Mouse (Mus musculus) 416B (cell line): Measurements from ENCODE around the gene Rnf17.
A peak's percentile ranks its signal among the peaks of the same experiment; 100 is the strongest.

Experiments
- DNase-seq: peaks from one replicate; pipeline ENCODE4 v3.0.0; 2011; ENCODE audit warnings: low read depth

Gene Rnf17

DNA sequence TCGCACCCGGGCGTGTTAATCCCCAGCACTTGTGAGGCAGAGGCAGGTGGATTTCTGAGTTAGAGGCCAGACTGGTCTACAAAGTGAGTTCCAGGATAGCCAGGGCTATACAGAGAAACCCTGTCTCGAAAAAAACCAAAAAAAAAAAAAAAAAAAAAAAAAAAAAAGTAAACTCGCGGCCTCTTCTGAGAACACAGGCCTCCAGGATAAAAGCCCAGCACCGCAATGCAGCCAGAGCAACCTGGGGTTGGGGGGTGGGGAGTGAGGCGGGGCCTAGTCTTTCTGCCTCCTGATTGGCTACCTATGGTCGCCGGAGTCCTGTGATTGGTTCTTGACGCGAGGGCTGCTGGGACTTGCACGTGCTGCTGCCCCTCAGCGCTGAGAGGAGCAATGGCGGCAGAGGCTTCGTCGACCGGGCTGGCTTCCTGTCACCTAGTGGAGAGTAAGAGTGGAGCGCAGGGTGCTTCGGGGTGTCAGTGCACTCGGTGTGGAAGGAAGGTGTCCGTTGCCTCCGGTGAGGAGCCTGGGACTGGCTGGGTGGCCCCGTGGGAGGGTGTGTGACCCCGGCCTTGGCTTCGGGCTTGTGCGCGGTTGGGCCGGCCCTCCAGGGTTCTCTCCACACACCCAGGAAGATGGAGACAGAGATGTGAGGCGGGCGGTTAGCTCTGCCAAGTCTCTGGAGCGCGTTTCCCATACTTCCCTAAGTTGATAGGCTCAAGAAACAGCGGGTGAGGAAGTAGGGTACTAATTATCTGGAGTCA is at the start of gene Rnf17:
Gene Rnf17, plus strand, starts transcription at position 271 of the 761 bp plus-strand sequence.
- no peak for DNase-seq

GRCm38 (mm10) chr14:56354803-56355202 is 47.6 kb upstream of the Rnf17 start:
- no peak for DNase-seq

GRCm38 (mm10) chr14:56355396-56355795 is 47.0 kb upstream of the Rnf17 start:
- DNase-seq: no peak

DNA sequence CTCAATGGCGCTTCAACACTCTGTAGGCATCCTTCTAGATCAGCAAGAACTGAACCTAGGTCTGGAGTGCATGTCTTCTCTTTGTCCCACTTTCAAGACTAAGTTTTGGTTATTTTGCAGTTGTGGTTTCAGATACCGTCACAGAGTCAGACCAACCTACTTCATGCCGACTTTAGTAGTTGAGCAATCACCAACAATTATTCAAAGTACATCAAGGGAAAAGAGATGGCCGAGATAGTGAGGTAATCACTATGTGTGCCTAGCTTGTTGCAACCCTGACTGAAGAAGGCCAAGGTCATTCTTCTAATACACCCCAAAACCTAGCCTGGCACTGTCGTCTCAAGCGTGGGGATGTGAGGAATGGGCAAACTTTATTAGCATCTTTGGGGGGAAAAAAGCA is 46.2 kb upstream of the Rnf17 start:
- DNase-seq: peak; percentile 74

GRCm38 (mm10) chr14:56358422-56358821 is 44.0 kb upstream of the Rnf17 start:
- DNase-seq: no peak

DNA sequence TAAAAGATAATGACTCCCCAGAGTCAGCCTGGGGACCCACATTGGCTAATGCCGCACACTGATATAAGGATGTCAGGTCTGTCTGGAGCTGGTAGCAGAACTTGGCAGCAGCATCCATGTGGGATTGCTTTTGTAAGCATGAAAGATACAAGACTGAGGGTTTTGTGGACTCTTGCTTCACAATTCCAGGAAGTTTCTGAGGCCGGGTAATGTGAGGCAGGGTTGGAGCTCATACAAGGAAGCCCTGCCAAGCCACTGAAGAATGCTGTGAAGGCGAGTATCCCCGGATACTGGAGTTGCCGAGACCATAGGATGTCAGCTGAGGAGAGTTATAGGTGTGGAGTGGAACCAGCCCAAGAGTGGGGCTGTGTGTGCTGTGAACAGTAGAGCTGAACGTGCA is 43.2 kb upstream of the Rnf17 start:
- no peak for DNase-seq

DNA sequence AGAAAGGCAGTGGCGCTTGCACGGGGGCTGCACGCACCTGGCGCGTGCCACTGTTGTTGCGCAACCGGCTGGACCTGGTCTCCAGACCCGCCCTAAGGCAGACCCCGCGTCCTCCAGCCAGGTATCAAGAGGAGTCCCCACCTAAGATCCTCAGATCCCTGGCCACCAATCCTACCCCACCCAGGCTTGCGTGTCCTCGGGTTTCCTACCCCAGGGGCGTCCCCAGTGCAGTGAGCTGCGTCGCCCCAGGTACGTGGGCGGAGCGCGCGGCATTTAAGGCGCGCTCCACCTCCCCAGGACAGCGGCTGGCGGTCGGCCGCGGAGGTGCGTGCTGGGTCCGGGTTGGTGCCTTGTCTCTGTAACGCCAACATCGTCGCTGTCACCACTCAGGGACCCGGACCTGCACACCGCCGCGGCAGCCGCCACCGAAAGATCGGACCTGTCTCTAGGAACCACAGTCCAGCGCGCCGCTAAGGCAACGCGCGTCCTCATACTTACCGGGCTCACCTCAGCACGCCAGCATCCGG is 37.6 kb upstream of the Rnf17 start, which contains the start of gene Atp12a:
Gene Atp12a, plus strand, starts transcription at position 358 of the 527 bp plus-strand sequence.
- DNase-seq: no peak

- DNase-seq: no peak
These were observed 37.1 kb upstream of the Rnf17 start for GRCm38 (mm10) chr14:56365292-56365691.

- DNase-seq: peak; percentile 65
These were observed 35.7 kb upstream of the Rnf17 start for GRCm38 (mm10) chr14:56366712-56367111.

DNA sequence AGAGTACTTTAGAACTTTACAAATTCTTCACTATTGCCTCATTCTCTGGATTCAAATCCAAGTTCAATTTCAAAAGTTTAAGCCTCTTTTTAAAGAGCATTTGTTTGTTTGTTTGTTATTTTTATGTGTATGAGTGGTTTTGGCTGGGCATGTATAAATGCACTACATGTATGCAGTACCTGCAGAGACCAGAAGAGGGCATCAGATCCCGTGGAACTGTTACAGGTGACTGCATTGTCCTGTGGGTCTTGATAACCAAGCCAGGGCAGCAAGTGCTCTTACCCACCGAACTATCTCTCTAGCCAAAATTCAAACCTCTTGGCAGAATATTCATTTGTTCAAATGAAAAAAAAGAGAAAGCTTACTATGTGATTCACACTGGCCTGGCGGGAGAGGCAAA is 33.5 kb upstream of the Rnf17 start:
- peak; percentile 39 for DNase-seq

- DNase-seq: peak; percentile 91
These were observed 26.6 kb upstream of the Rnf17 start for GRCm38 (mm10) chr14:56375731-56376130.

DNA sequence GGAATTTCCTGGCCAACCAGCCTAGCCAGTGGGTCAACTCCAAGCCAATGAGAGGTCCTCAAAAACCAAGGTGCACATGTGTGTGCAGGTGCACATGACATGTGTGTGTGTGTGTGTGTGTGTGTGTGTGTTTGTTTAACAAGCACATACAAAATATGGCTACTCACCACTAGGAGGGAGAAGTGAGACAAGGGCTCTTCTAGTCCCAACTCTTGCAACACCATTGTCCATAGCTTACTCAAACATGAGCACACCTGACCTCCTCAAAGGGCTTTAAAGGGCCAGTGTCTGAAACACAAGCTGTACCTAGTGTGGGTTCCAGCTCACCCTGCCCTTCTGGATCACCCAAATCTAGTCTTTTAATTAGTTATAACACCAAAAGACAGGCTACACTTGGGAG is 24.6 kb upstream of the Rnf17 start:
- peak; percentile 38 for DNase-seq

DNA sequence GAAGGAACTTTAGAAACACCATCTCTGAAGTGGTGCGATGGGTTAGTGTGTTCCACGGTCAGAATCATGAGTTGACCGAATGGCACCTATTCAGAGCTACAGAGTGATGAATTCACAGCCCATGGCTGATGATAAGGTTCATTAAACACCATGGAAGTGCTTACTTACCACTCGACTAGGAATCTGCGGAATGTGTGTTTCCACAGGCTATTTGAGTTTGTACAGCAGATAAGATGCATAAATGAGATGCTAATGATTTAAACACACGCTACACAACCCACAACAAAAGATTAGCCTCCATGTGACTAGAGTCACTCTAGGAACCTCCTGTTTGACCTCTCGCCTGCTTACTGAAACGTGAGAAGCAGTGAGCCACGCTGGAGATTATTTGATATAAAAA is 23.0 kb upstream of the Rnf17 start:
- no peak for DNase-seq

DNA sequence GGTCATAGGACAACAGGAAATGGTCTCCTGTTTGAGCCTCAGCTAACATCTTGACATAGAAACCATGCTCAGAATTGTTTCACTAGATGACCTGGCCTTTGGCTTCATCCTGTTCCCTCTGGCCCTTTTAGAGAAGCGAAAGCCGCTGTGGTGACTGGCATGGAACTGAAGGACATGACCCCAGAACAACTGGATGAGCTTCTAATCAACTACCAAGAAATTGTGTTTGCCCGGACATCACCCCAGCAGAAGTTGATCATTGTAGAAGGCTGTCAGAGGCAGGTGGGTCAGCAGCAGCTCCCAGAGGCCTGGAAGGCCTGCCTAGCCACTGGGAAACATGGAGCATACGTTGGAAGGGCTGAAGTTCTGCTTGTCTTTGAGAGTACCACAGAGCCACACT is 20.0 kb upstream of the Rnf17 start:
- no peak for DNase-seq

GRCm38 (mm10) chr14:56390247-56390646 is 12.1 kb upstream of the Rnf17 start:
- DNase-seq: no peak

GRCm38 (mm10) chr14:56393704-56394312 is 8.6 kb upstream of the Rnf17 start:
- peak; percentile 33 for DNase-seq

GRCm38 (mm10) chr14:56398001-56398400 is 4.4 kb upstream of the Rnf17 start:
- DNase-seq: peak; percentile 70

- no peak for DNase-seq
These were observed 643 bp downstream of the Rnf17 start for GRCm38 (mm10) chr14:56403072-56403375.

- DNase-seq: no peak
These were observed 59.7 kb downstream of the Rnf17 start for GRCm38 (mm10) chr14:56462090-56462489.

GRCm38 (mm10) chr14:56462729-56463128 is 60.3 kb downstream of the Rnf17 start:
- no peak for DNase-seq

DNA sequence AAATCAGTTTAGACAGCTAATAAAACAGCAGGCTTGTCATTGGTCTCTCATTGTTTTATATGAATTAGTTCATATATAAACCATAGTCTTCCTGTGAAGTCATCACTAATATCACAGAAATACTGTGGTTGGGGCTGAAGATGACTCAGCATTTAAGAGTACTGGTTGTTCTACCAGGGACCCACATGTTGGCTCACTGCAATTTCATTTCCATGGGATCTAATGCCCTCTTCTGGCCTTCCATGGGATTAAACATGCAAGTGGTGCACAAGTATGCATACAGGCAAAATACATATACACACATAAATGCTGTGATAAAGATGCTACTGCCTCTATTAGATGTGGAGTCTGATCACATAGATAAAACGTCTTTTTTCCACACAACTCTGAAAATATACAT is 65.8 kb downstream of the Rnf17 start:
- DNase-seq: peak; percentile 91

GRCm38 (mm10) chr14:56489806-56490205 is 87.4 kb downstream of the Rnf17 start:
- no peak for DNase-seq

DNA sequence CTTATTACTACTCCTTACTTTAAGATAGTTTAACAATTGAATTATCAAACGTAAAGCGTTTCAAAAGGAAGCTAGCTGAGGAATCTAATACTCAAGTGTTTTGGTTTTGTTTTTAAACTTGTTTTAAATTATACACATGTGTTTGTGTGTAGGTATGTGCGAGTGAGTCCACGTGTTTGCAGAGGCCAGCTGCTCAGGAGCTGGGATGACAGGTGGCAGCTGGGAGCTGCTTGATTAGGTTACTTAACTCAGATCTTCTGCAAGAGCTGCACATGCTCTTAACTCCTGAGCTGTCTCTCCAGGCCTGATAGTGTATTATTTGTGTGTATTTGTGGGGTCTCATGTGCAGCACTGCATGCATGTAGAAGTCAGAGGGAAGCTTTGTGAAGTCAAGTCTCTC is 100.0 kb downstream of the Rnf17 start:
- no peak for DNase-seq

DNA sequence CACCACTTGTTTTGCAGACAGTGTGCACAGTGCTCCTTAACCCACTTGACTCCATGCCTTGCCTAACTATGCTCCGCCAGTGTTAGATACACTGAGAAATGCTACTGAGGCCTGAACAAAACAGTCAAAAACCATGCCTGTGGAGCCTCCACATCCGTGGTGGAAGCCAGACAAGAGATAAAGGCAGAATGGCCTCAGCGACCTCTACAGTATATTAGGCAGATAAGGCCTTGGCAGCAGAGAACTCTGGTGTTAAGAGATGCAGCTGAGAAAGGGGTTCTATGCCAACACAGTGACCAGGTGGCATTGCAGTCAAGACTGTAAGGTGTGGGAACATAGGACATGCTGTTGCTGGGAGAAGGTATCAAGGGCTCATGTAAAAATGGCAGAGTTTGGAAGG is 104.4 kb downstream of the Rnf17 start:
- no peak for DNase-seq
